Mouse (Mus musculus): ENCODE measurements around the gene Vax2.
A peak's percentile ranks its signal among the peaks of the same experiment; 100 is the strongest.

The Vax2 gene

GRCm38 (mm10) chr6:83768485-83768884, 57.4 kb downstream of the Vax2 start:
- DNase-seq = no peak

- no peak for DNase-seq
Measured at GRCm38 (mm10) chr6:83774126-83774525, 63.1 kb downstream of the Vax2 start.

GRCm38 (mm10) chr6:83774781-83775563, 63.9 kb downstream of the Vax2 start:
- DNase-seq = peak in 1 of 2 experiments; percentile 15

GRCm38 (mm10) chr6:83775638-83776293, 64.7 kb downstream of the Vax2 start, which contains the start of gene Tex261:
Tex261 (minus strand) TSS chr6:83775813.
- peak; percentile 88 to 90 for DNase-seq

GRCm38 (mm10) chr6:83778306-83778705, 67.2 kb downstream of the Vax2 start:
- no peak for DNase-seq

- peak; percentile 49 to 57 for DNase-seq
Measured at GRCm38 (mm10) chr6:83779026-83779425, 68.0 kb downstream of the Vax2 start.

- no peak for DNase-seq
Measured at GRCm38 (mm10) chr6:83786426-83786825, 75.4 kb downstream of the Vax2 start.

All from lung, adult 18-20 months (tissue).